Mouse (Mus musculus) myocyte (in vitro differentiated cells): ENCODE results near the gene Garem2.

ENCODE experiments used
- CEBPB ChIP-seq: IDR thresholded peaks from 2 replicates; pipeline ENCODE4 v1.6.1; 2011; ENCODE audit warnings: mild to moderate bottlenecking, moderate library complexity; ENCODE audit not compliant: poor library complexity, insufficient read depth, severe bottlenecking
- E2F4 ChIP-seq: IDR thresholded peaks from one replicate; pipeline ENCODE4 v1.6.1; 2011; ENCODE audit warnings: mild to moderate bottlenecking, control low read depth, moderate library complexity; ENCODE audit not compliant: insufficient read depth
- MAX ChIP-seq: IDR thresholded peaks from one replicate; pipeline ENCODE4 v1.6.1; 2011; ENCODE audit warnings: low read depth, mild to moderate bottlenecking, control low read depth
- MYOD1 ChIP-seq, 3 experiments: IDR thresholded peaks; one replicate each; pipeline ENCODE4 v1.6.1; 2011; ENCODE audit warnings: control low read depth in 2 of 3, low read depth in 2 of 3, mild to moderate bottlenecking in 2 of 3, moderate library complexity in 1 of 3; ENCODE audit not compliant: insufficient read length in 2 of 3, control insufficient read depth in 1 of 3
- MYOG ChIP-seq, 3 experiments: IDR thresholded peaks; one replicate each; pipeline ENCODE4 v1.6.1; 2011; ENCODE audit warnings: control low read depth in 2 of 3, low read depth in 2 of 3, mild to moderate bottlenecking in 2 of 3; ENCODE audit not compliant: insufficient read length in 2 of 3, control insufficient read depth in 1 of 3, insufficient read depth in 1 of 3
- POLR2A ChIP-seq: IDR thresholded peaks from one replicate; pipeline ENCODE4 v1.6.1; 2011; ENCODE audit warnings: low read depth, mild to moderate bottlenecking, control low read depth, moderate library complexity; ENCODE audit not compliant: insufficient read length
- POLR2AphosphoS2 ChIP-seq: IDR thresholded peaks from one replicate; pipeline ENCODE4 v1.6.1; 2011; ENCODE audit warnings: low read depth, control low read depth; ENCODE audit not compliant: insufficient read length
- REST ChIP-seq: IDR thresholded peaks from one replicate; pipeline ENCODE4 v1.6.1; 2011; ENCODE audit warnings: mild to moderate bottlenecking, control low read depth, moderate library complexity; ENCODE audit not compliant: insufficient read depth, insufficient read length
- SRF ChIP-seq: IDR thresholded peaks from one replicate; pipeline ENCODE4 v1.6.1; 2011; ENCODE audit warnings: low read depth; ENCODE audit not compliant: control insufficient read depth, insufficient read length
- TCF12 ChIP-seq: IDR thresholded peaks from one replicate; pipeline ENCODE4 v1.6.1; 2011; ENCODE audit warnings: mild to moderate bottlenecking, control low read depth; ENCODE audit not compliant: poor library complexity, insufficient read depth, severe bottlenecking
- TCF3 ChIP-seq: IDR thresholded peaks from one replicate; pipeline ENCODE4 v1.6.1; 2011; ENCODE audit warnings: low read depth, control low read depth; ENCODE audit not compliant: insufficient read length

- TF ChIP-seq POLR2A (no peak), TCF12 (no peak), SRF (no peak), MYOG (IDR thresholded peaks at IDR 0.05; ENCODE audit: control insufficient read depth in 1 of 3, insufficient read depth in 1 of 3, insufficient read length in 2 of 3, low read depth in 2 of 3) (no peak), CEBPB (no peak), MAX (no peak), REST (no peak), POLR2AphosphoS2 (no peak), MYOD1 (IDR thresholded peaks at IDR 0.05; ENCODE audit: control insufficient read depth in 1 of 3, insufficient read length in 2 of 3, low read depth in 2 of 3) (no peak), E2F4 (no peak), TCF3 (no peak)
Observed at GRCm38 (mm10) chr5:30072377-30072776, 32.6 kb upstream of the Garem2 start.
